Mouse (Mus musculus) gastrocnemius, postnatal 14 days (tissue): ENCODE measurements around the gene Casq1. TPM values are rescaled to one million over a fixed set of nuclear protein-coding genes. Genes with fewer than 3 reads are reported as not detected.

Experiments used
- total RNA-seq, 2 experiments: library from RNA; stranded (reverse); gene quantifications; 2 replicates each; pipeline ENCODE4 v1.2.3; 2021

The Casq1 gene
- total RNA-seq, 2 experiments from 2014 or later = 6,638 to 7,021 TPM

Other genes starting within 250 kb of the Casq1 start
- 1 to 10 TPM; 1.9 to 2.6 TPM for gene Vangl2, start 191.4 kb downstream of the Casq1 start, total RNA-seq
- gene Nhlh1, start 162.3 kb downstream of the Casq1 start, total RNA-seq = not detected
- gene Copa, start 137.3 kb downstream of the Casq1 start, total RNA-seq = 10 to 100 TPM; 80.8 to 80.9 TPM
- 10 to 100 TPM; 33.6 to 34.5 TPM for gene Ncstn, start 137.1 kb downstream of the Casq1 start, total RNA-seq
- 10 to 100 TPM; 88.5 to 95.2 TPM for gene Pex19, start 93.1 kb downstream of the Casq1 start, total RNA-seq
- 100 to 1,000 TPM; 131 to 134 TPM for gene Dcaf8, start 71.8 kb downstream of the Casq1 start, total RNA-seq
- 10 to 100 TPM; 39.2 to 60.3 TPM for gene Pea15a, start 13.1 kb downstream of the Casq1 start, total RNA-seq
- under 1 TPM; 0.66 to 0.96 TPM for gene Atp1a4, start 38.5 kb upstream of the Casq1 start, total RNA-seq
- 10 to 100 TPM; 11.1 to 12.5 TPM for gene Igsf8, start 41.8 kb upstream of the Casq1 start, total RNA-seq
- gene Atp1a2, start 78.2 kb upstream of the Casq1 start, total RNA-seq = 1,000 to 10,000 TPM in 1 of 2 experiments, 100 to 1,000 TPM in 1; 826 to 1,026 TPM
- not detected for gene Kcnj9, start 109.5 kb upstream of the Casq1 start, total RNA-seq
- gene Kcnj10, start 121.3 kb upstream of the Casq1 start, total RNA-seq = under 1 TPM; 0.29 to 0.96 TPM
- 1 to 10 TPM; 4.4 to 4.8 TPM for gene Pigm, start 156.7 kb upstream of the Casq1 start, total RNA-seq